Mouse (Mus musculus) small intestine, adult 2 months (tissue): Measurements from ENCODE around the gene Neurod6. TPM values are rescaled to one million over a fixed set of nuclear protein-coding genes. Genes with fewer than 3 reads are reported as not detected.

Source experiments
- H3K27ac ChIP-seq: fragments of 200-500 bp; 2 replicates; pipeline ENCODE4 v1.5.1; 2012; ENCODE audit warnings: low read depth, low read length, control low read depth, inconsistent platforms; ENCODE audit not compliant: insufficient read depth
- H3K27me3 ChIP-seq: fragments of 200-500 bp; 2 replicates; pipeline ENCODE4 v1.6.1; 2012; ENCODE audit warnings: mild to moderate bottlenecking, moderate library complexity, low read length, inconsistent platforms; ENCODE audit not compliant: control insufficient read depth, insufficient read depth
- H3K36me3 ChIP-seq: fragments of 200-500 bp; 2 replicates; pipeline ENCODE4 v1.6.1; 2012; ENCODE audit warnings: mild to moderate bottlenecking, low read length, control low read depth, inconsistent platforms; ENCODE audit not compliant: control insufficient read depth, insufficient read depth
- H3K4me1 ChIP-seq: fragments of 200-500 bp; 2 replicates; pipeline ENCODE4 v1.6.1; 2012; ENCODE audit warnings: low read length, inconsistent platforms, mixed read lengths; ENCODE audit not compliant: control insufficient read depth, insufficient read depth, insufficient read length
- H3K4me3 ChIP-seq: fragments of 200-500 bp; 2 replicates; pipeline ENCODE4 v1.5.1; 2012; ENCODE audit warnings: low read depth, mild to moderate bottlenecking, control low read depth, inconsistent platforms, low read length, moderate library complexity
- CTCF ChIP-seq: fragments of 200-500 bp; IDR thresholded peaks from 2 replicates; pipeline ENCODE4 v1.5.1; 2012; ENCODE audit warnings: low read depth, mild to moderate bottlenecking, control low read depth, inconsistent platforms, low read length, moderate library complexity, mixed read lengths; ENCODE audit not compliant: insufficient replicate concordance, insufficient read length; ENCODE audit errors: extremely low read depth
- POLR2A ChIP-seq: fragments of 200-500 bp; IDR thresholded peaks from 2 replicates; pipeline ENCODE4 v1.6.1; 2012; ENCODE audit warnings: low read depth, mild to moderate bottlenecking, control low read depth, inconsistent platforms, low read length, moderate library complexity
- WGBS: fragments of 180-500 bp; shearing (Covaris S2); methylation state at CpG from one replicate; pipeline ENCODE4 v1.1.7; 2018; 5-methylcytosine and 5-hydroxymethylcytosine counted together
- polyA plus RNA-seq: library from polyadenylated mRNA; depleted of rRNA; stranded (reverse); fragments of >200 nt; gene quantifications from 2 replicates; pipeline ENCODE4 v1.2.3, GENCODE M21; 2012; rRNA removed

The Neurod6 gene
- polyA plus RNA-seq, 1 experiment: not detected

GRCm38 (mm10) chr6:55646111-55646823, 34.8 kb downstream of the Neurod6 start:
- TF ChIP-seq CTCF (no peak), POLR2A (no peak)
- 60% methylated on average over 14 of the region's 14 CpGs for WGBS
- no peak overlapping the region for H3K4me3 ChIP-seq
- no peaks in the 10 kb centered on the region for H3K27me3 ChIP-seq
- H3K4me1 ChIP-seq: no peaks in the 10 kb centered on the region
- H3K27ac ChIP-seq: no peak overlapping the region
- no peaks in the 10 kb centered on the region for H3K36me3 ChIP-seq

DNA sequence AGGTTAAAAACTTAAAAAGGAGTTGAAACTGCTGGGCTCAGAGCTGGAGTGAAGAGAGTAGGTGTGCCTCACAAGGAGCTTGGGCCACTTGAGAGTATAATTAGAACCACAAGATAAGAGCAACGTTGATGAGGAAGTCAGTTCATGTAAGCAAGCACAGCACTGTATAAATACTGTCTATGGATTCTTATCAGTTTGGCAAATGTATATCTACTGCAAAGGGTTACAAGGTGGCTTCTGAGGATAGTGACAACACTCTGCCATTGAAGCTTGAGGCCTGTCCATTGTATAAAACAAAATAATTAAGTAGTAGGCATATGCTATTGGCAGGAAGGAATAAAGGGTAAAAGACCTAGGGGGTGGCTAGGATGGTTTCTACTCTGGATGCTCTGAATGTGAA, 46.4 kb downstream of the Neurod6 start:
- TF ChIP-seq CTCF: no peak
- no peak for TF ChIP-seq POLR2A
- no peak overlapping the region for H3K4me3 ChIP-seq
- H3K27me3 ChIP-seq: no peaks in the 10 kb centered on the region
- no peaks in the 10 kb centered on the region for H3K4me1 ChIP-seq
- H3K27ac ChIP-seq: no peak overlapping the region
- H3K36me3 ChIP-seq: no peaks in the 10 kb centered on the region
- WGBS: 2% methylated on average over 1 of the region's 1 CpGs

Other genes starting within 250 kb of the Neurod6 start
- 1.9 and 3.6 TPM in 2 replicates for gene Adcyap1r1, start 229.3 kb downstream of the Neurod6 start, polyA plus RNA-seq
- gene Itprid1, start 155.6 kb upstream of the Neurod6 start, polyA plus RNA-seq: 0.22 and 0.51 TPM in 2 replicates